Mouse (Mus musculus): Measurements from ENCODE around the gene Abcg4.

Abcg4 gene

GRCm38 (mm10) chr9:44236601-44237000 is 51.8 kb downstream of the Abcg4 start:
- DNase-seq, result peak in 1 of 2 experiments; percentile 10

GRCm38 (mm10) chr9:44234479-44235427 is 53.7 kb downstream of the Abcg4 start:
- peak; percentile 66 to 74 for DNase-seq

GRCm38 (mm10) chr9:44233802-44234478 is 54.5 kb downstream of the Abcg4 start, which contains the start of gene Cbl:
TSS of gene Cbl (minus strand) at chr9:44234049.
- DNase-seq, result peak; percentile 97

GRCm38 (mm10) chr9:44233021-44233801 is 55.2 kb downstream of the Abcg4 start:
- DNase-seq, result peak; percentile 64 to 80

- DNase-seq, result no peak
These were observed 56.8 kb downstream of the Abcg4 start for GRCm38 (mm10) chr9:44231609-44232008.

GRCm38 (mm10) chr9:44225993-44226392 is 62.4 kb downstream of the Abcg4 start:
- DNase-seq, result no peak

Data from thymus, adult 18-20 months (tissue).